Mouse (Mus musculus): ENCODE results near the gene Zdhhc7.

Gene Zdhhc7

DNA sequence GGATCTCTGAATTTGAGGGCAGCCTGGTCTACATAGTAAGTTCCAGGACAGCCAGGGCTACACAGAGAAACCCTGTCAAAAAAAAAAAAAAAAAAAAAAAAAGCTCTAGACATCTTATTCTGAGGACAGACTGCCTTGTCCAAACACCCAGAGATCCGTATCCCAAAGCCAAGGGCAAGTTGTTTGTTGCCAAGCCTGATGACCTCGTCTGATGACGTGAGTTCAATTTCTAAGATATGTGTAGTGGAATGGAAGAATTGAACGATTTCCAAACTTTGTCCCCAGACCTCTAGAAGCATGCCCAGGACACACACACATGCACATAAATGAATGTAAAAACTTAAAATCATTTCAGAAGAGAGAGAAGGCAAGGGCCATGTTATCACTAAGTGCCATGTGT is 35.1 kb downstream of the Zdhhc7 start:
- no peak for DNase-seq

DNA sequence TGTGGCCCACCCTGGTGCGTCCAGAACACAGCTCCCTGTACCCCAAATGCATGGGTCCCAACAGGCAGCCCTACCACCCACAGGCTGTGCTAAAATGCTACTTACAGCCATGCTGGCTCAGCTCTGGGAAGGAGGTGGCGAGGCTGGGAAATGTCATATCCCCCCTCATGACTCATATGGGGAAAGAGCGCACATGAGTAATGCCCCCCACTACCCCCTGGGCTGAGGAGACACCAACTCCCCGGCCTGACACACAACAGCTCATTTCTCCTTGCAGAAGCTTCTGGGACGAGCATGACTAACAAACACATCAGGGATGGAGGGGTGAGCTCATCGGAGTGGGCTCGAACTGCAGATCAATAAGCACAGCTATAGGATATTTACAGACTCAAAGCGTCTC is 35.7 kb downstream of the Zdhhc7 start:
- DNase-seq, result peak; percentile 86

DNA sequence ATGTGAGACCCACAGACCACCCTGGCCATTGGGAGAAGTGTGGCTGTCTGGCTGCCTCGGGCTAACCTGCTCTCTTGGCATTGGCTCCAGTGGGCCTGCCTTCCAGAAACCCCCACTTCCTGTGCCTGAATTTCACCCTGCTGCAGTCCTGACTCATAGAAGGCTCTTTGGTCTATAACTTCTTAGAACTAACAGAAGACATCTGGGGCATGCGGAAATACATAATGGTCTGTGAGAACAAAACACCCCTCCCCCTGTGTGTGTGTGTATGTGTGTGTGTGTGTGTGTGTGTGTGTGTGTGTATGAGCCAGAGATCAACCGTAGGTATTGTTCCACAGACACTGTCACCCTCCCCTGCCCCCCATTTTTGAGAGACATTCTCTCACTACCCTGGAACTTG is 38.0 kb downstream of the Zdhhc7 start:
- DNase-seq, result no peak

DNA sequence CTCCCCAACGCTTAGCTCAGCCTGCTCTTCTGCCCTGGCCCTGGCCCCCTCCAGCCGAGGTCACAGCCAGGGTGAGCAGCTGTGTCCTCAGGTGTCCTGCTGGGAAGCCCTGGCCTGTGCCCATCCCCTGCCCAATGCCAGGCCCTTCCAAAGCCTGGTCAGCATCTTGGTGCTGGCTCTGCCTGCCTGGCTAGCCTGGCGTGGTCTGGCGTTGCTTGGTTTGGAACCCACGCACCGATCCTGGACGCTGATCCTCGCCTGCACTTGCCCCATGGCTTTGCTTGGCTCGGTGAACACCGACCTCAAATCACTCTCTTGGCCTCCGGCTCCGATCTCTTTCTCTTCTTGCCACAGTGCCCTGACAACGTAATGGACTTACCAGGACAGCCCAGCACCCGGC is 38.5 kb downstream of the Zdhhc7 start:
- no peak for DNase-seq

DNA sequence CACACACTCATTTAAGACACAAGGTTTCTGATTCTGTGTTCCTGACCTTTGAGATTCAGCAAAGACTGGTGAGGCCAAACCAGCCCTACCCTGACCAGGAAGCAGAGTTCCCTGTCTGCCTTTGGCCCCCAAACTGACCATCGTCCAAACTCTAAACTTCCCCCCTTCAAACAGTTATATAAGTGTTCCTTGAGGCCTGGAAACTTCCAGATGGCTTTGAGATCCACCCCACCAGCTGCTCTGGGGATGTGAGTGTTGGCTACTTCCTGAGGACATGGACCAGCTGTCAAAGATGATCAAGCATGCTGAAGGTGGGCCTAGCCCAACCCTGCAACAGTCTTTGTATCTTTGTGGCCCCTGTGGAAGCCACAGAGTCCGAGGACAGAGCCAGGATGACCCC is 44.2 kb downstream of the Zdhhc7 start:
- peak; percentile 99 for DNase-seq

DNA sequence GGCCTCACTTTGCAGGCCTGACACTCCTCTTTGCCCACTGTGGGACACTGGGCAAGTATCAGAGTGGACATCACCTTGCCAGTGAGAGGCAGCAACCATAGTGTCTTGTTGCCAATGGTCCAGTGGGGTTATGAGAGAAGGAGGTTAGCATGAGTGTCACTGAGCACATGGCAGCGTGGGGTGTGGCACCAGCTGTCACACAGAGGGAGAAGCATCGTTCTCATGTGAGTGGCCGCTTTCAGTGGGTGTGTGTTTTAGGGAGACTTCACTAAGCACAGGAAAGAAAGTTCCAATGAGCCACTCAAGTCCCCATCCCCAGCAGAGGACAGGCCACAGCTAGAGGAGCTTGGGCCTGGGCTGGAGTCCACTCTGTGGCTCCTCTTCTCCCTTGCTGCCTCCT is 46.4 kb downstream of the Zdhhc7 start:
- no peak for DNase-seq

DNA sequence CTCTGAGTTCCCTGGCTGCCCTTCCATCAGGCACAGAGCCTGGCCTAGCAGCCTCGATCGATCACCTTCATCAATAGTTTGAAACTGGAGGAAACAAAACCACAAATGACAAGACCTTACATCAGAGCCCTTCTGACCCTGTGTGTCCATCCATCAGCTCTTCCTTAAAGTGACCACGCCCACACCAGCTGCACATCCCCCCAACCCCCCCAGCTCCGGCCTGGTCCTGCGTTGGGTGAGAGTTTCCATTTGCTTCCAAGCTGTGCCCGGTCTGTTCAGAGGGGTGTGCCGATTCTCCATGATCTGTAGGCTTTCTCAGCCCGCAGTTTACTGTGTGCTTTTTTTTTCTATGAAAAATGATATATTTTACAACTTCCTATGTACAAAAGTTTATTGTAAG is 49.0 kb downstream of the Zdhhc7 start:
- no peak for DNase-seq

DNA sequence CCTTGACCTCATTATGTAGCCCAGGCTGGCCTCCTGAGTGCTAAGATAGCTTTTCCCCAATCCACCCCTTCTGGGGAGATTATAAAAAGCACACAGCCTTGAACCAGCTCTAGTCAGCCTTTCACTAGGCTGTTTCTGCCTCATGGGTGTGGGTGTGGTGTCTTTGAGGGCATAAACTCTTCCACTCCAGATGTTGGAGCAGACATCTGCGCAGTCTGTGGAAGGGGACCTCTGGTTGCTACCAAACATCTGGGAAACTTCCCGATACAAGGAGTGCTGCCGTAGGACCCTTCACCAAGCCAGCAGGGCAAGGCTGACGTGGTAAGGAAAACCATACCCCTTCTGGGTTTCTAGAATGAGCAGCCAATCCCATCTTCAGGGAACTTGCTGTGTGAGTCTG is 49.4 kb downstream of the Zdhhc7 start:
- peak; percentile 96 for DNase-seq

DNA sequence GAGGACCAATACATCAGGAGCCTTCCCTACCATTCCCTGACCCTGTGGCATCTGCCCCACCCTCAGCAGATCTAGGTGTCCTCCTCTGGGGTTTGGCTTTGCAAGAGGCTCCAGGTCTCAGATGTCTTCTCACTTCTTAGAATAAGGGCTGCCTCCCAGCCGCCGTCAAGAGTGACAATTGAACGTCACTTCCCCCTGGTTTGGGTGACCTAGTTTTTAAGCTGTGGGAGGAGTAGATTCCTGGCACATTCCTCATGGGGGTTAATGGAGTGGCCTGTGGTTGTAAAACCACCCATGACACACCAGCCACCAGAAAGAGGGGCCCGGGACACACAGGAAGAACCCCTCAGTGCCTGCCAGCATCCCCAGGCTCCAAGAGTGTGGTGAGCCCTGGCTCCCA is 50.3 kb downstream of the Zdhhc7 start:
- peak; percentile 95 for DNase-seq

DNA sequence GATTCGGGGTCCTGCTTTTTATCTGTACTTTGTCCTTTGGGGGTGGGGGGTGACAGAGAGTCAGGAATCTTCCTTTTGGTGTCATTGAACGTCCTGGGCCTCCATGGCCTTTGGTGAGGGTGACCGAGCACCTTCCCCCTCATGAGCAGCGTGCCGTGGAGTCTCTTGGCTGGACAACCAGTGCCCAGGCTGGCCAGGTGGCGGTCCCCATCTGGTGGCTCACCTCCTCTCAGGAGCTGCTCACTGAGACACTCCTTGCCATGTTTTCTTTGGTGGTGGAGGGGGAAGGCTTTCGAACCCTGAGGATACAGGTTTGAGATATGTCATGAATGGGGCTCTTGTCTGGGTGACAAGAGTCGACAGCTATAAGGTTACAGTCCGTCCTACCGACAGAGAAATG is 50.9 kb downstream of the Zdhhc7 start:
- no peak for DNase-seq

DNA sequence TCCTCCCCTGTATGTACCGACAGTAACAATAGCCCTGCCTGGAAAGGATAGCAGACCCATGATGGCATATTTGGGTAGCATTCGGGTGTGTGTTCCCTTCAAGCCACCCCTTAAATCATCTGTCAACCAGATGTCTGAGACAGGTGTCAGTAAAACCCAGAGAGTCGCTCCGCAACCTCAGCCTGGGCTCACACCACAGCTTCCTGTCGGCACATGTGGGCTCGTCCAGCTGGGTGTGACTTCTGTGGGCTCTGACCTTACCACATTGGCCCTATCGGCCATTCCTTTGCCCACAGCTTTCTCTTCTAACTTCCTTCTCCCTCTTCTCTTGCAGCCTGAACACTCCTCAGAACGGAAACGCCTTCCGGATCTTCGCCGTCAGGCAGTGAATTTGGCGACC is 51.3 kb downstream of the Zdhhc7 start:
- no peak for DNase-seq

DNA sequence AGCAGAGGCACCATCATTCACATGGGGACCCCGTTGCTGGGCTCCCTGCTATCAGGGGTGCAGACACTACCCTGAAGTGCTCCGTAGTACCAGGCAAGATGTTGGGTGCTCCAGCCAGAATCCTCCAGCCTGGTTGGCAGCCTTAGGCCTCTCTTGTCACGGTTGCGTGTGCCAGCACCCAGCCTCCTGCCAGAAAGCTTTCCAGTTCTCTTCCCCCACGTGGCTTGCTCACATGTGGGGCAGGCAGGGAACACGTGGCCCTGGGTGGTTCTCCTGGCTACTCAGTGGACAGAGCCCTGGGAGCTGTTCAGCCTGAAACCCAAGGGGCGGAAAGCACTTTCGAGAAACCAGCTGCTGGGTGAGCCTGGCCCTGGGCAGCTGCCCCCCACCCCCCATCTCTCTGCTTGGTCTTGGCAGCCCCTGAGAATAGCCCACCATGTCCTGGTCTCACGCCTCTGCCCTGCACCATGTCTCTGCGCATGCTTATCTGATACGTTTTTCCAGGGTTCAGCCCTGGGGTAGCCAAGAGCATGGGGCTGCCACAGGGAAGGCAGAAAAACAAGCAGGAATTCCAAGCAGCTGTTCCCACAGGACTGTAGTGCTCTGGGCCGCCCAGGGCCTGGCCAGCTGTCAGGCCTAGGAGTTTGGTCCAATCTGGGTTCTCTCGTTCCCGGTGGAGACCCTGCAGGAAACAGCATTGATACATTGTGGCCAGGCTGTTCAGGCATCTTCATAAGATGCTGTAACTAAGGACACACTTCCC is 54.8 kb downstream of the Zdhhc7 start:
- peak; percentile 100 for DNase-seq

DNA sequence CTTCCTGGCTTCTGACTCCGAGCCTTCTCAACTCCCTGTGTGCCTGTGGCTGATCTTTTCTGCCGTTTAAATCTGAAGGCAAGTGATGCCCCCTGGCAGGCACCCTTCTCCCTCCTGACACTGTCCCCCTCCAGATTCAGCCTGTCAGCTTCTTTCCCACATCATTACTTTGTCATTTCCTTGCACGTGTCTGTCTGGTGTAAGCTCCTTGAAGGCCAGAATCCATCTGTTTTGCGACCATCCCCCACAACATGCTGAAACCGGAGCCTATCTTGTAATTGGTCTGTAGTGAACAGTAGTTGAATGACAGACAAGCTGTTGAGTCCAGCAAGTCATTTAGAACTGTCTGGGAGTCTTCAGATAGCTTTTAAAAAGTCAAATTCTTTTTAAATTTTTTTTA is 55.8 kb downstream of the Zdhhc7 start:
- no peak for DNase-seq

DNA sequence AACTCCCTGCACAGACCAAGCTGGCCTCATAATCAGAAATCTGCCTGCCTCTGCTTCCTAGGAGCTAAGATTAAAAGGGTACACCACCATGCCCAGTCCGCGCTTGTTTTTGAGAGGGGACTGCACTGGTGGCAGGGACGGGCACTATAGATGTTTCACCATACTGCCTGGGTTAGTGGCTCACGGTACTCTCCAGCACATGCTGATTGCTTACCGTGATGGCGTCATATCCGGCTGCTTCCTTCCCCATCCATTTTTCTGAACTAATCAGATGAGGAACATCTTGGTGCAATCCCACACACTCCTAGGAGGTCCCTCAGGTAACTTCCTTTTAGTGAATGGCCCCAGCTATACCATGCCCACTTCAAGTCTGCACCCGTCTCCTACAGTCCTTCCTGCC is 56.4 kb downstream of the Zdhhc7 start:
- DNase-seq, result no peak

DNA sequence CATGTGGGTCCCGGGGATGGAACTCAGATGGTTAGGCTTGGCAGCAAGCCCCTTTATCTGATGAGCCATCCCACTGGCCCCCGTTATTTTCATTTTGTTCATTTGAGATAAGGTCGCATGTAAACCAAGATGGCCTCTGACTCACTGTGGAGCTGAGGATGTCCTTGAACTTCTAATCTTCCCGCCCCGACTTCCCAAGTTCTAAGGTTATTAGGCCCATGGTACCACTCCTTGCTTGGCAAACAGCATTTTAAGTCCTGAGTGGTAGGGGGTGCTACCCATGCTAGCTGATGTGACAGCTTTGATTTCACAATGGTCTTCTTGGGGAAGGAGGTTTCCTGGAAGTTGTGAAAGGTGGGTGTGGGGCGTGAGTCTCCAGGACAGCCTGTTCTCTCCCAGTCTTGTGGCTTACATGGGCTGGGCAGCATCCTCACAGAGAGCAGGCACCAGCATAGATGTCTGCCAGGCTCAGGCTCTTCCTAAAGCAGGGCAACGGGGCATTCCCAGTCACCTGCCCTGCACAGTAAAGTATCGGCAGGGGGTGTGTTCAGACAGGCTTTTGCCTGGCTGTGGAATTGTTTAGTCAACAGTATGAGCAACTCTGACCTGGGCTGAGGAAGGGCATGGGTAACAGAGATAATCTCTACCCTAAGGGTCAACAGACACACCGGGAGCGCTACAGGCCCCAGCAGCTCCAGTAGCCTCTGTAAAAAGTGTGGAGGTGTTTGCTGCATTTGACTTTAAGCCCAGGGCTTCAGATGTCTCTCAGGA is 58.6 kb downstream of the Zdhhc7 start:
- DNase-seq, result no peak

DNA sequence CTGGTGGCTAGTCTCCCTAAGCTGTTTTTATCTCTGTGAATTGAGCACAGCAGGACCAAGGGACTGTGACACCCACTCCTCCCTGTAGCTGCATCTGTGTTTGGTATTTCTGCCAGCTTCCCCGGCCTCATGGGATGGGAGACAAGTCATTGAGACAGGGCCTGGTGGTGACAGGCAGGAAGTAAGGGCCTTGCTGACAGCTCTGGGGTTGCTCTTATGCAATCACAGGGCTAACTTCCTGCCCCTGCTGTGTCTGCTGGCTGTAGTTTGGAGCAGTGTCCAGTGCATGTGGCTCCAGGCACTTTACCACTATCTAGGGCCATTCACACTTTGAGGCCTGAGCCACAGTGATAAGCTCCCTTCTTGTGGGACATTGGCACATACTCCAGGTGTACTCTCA is 60.4 kb downstream of the Zdhhc7 start:
- peak; percentile 99 for DNase-seq

DNA sequence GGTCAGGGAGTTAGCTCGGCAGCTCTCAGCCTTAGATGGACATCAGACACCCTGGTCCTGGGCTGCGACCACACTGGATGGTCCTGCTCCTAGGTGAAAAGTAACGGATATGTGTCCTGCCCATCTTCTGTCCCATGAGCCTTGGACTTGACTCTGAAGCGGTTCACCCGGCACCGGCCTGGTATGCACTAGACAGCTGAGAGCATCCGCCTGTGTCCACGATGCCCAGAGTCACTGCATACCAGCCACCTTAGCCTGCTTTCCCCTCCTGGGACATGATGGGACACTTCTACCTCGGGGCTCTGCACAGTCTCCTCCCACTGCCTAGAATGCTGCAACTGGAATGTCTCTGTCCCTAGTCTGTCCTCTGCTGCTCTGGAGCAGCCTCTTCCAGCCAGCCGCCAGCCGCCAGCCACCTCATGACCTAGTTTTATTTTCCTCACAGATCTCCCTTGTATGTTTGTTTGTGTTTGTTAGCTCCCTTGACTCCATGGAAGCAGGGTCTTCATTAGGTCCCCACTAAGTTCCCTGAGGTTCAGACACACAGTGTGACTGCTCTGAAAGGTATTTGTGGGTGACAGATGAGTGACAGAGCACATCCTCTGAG is 61.9 kb downstream of the Zdhhc7 start:
- no peak for DNase-seq

DNA sequence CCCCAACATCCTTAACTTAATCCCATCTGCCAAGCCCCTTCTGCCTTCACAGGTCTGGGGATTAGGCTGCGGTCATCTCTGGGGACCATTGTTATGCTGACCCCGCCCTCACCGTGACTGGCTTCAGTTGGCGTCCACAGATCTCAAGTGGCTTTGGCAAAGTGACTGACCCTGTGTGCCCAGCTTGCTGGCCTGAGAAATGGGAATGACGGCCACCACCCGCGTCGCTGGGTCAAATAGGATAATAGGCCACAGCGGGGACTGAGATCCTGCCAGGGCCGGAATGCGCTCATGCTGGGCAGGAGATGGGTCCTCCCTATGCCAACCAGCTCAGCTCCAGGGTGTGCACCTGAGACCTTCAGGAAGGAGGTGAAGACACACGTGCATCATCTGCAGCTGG is 62.5 kb downstream of the Zdhhc7 start:
- no peak for DNase-seq

DNA sequence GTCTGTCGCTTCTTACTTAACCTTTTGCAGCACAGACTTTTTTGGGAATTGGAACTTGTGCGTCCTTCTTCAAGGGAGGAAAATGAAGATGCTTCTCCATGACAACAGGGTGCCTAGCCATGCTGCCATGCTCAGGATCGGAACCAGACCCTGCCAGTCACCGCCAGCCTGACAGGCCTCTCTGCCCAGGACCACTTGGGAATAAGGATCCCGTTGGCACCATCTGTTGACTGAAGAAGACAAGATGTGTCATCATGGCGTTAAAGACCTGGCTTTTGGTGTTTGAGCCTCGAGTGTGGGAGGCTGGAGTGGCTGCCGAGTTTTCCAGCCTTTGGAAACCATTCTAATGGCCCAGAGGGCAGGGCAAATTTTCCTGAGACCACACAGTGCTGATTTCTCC is 63.7 kb downstream of the Zdhhc7 start:
- DNase-seq, result no peak

DNA sequence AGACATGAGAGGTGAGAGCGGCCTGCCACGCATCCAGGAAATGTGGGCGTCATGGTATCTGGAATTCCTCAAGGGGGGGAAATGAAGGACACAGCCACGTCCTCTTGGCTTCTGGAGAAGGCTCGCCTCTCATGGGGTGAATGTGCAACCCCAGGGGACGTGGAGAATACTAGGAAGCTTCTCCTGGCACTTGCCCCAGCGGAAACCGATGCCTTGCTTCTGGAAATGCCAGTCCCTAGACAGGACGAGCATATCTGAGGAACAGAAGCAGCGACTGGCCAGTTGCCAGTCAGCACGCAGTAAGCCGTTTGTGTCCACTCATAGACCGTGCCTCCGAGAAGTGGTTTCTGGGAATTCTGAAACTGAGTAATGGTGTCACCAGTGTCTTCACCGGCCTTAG is 64.1 kb downstream of the Zdhhc7 start:
- peak; percentile 96 for DNase-seq

DNA sequence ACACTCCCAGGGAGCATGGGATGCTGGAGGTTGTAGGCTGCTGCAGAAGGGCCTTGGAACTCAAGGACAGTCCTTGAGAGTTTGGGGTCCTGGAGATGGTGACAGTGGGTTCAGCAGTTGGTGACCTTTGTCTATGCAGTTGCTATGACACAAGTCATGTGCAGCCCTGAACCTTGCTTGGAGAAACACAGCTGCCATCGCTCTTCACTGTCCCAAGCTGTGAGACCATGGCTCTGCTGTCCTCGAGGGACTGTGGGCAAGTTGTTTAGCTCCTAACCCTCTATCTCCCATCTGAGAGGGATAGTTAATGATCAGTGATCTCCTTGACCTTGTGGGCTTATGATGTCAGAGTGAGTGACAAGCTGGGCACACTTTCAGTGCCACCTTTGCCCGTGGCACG is 64.7 kb downstream of the Zdhhc7 start:
- no peak for DNase-seq

DNA sequence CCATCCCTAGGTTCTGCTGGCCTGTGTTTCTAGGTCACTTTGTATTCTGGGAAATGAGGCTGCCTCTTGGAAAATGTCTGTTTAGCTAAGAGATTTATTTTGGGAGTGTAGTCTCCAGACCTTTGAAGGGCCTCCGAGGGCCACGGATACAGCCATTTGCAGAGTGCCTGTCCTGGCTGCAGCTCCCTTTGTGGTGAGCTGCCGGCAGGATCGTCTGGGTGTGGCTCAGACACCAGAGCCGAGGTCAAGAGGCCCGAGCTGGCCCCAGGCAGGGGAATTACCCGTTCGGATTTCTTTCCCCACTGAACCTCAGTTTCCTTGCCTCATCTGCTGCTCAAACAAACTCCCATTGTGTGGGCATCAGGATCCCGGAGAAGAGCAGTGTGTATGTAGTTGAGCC is 65.2 kb downstream of the Zdhhc7 start:
- DNase-seq, result peak; percentile 96

DNA sequence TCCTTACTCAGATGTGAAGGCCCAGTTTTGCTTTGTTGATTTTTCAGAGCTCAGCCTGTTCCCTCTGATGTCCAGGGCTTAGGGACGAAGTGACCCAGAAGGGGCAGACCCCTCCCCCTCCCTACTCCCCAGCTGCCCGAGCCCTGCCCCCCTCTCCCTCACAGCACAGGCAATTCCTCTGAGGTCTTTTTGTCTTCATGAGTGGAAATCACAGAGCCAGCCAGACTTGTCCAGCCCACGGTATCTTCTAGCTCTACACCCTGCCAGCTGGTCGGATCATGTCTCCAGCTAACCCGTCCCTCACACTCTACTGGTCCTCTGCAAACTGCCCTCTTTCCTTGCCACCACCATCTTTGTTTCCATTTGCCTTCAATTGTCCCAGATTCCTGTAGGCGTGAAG is 66.8 kb downstream of the Zdhhc7 start:
- DNase-seq, result peak; percentile 96

DNA sequence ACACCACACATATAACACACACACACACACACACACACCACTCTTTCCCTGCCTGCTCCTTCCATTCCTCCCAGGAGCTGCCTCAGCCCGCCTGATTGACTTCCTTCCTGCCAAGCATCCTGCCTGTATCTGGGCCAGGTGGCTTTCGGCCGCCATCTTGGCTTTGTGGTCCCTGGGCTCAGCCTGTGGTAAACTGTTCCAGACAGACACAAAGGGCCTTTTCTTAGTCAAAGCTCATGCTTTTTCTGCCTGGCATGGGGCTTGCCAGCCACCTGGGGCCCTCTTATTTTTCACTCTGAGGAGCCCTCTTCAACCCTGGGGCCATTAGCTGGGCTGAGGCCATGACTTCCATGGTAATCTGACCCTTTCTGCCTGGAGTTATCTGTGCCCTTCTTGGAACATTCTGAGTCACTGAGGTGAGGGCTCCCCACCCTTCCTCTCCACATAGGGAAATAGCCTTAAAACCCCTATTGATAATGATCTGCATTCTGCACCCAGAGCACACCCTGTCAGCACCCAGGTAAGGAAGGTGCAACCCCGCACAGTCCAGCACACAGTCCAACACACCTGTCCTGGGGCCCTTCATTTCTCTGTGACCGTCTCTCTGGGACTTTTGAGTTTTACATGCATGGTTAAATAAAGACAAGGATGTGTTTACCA is 68.6 kb downstream of the Zdhhc7 start:
- no peak for DNase-seq

Measured in heart, adult 11 months (tissue).